Mouse (Mus musculus) mammary gland, adult 2 months (tissue): ENCODE measurements around the gene Cyp2c68. TPM values are rescaled to one million over a fixed set of nuclear protein-coding genes. Genes with fewer than 3 reads are reported as not detected.

ENCODE experiments used
- polyA plus RNA-seq: library from polyadenylated mRNA; depleted of rRNA; stranded (reverse); fragments of >200 nt; gene quantifications from 2 replicates; pipeline ENCODE4 v1.2.3, GENCODE M21; 2012; ENCODE audit warnings: low replicate concordance; rRNA removed

Gene Cyp2c68
- polyA plus RNA-seq: 0.31 TPM in 1 of 2 replicates, not detected in the other

DNA sequence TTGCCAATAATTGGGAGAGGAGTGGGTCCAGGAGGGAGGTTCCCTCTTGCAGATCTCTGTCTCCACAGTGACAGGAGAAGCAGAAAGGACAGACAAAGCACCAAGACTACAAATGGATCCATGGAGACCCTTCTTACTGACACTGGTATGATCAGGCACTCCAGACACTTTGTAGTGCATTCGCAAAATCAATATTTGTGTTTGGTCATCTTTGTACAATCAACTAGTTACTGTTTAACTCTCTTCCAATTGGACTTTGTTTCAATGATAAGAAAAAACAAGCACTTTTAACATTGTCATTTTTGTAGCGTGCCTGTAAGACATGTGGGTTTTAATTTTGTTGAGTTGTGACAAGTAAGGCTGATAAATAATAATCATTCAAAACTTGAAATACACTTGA, at the start of gene Cyp2c68:
TSS of gene Cyp2c68 (minus strand) at position 135 of the 400 bp plus-strand sequence.

DNA sequence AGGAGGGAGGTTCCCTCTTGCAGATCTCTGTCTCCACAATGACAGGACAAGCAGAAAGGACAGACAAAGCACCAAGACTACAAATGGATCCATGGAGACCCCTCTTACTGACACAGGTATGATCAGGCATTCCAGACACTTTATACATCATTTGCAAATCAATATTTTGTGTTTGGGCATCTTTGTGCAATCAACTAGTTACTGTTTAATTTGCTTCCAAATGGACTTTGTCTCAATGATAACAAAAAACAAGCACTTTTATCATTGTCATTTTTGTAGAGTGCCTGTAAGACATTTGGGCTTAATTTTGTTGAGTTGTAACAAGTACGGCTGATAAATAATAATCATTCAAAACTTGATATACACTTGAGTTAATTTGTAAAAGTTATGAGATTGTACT, 91.9 kb downstream of the Cyp2c68 start, which contains the start of gene Cyp2c67:
TSS of gene Cyp2c67 (minus strand) at position 114 of the 400 bp plus-strand sequence.

Other genes starting within 250 kb of the Cyp2c68 start
- not detected in 2 replicates for gene Cyp2c39, start 230.2 kb downstream of the Cyp2c68 start, polyA plus RNA-seq
- gene Cyp2c67, start 92.0 kb downstream of the Cyp2c68 start, polyA plus RNA-seq: 0.24 TPM in 1 of 2 replicates, not detected in the other
- not detected in 2 replicates for gene Cyp2c40, start 71.8 kb upstream of the Cyp2c68 start, polyA plus RNA-seq
- gene Cyp2c69, start 145.7 kb upstream of the Cyp2c68 start, polyA plus RNA-seq: not detected in 2 replicates